Mouse (Mus musculus) brown adipose tissue, adult 24 weeks (tissue): ENCODE measurements around the gene Tbcc. TPM values are rescaled to one million over a fixed set of nuclear protein-coding genes. Genes with fewer than 3 reads are reported as not detected.
A peak's percentile ranks its signal among the peaks of the same experiment; 100 is the strongest.
"Not testable (repeated sequence)": the region's sequence is repeated elsewhere in the genome, so short reads cannot be mapped to it uniquely, and the experiment has no call there.

Source experiments
- H3K27ac ChIP-seq: fragments of 200-500 bp; replicated peaks from 2 replicates; pipeline ENCODE4 v1.5.1; 2012; ENCODE audit warnings: low read depth, mild to moderate bottlenecking, low read length
- H3K4me1 ChIP-seq: fragments of 200-500 bp; 2 replicates; pipeline ENCODE4 v1.6.1; 2012; ENCODE audit warnings: low read length, mixed read lengths; ENCODE audit not compliant: control insufficient read depth, insufficient read depth, insufficient read length
- H3K4me3 ChIP-seq: fragments of 200-500 bp; 2 replicates; pipeline ENCODE4 v1.5.1; 2012; ENCODE audit warnings: low read depth, mild to moderate bottlenecking, low read length, moderate library complexity; ENCODE audit not compliant: insufficient read depth
- polyA plus RNA-seq: library from polyadenylated mRNA; stranded (reverse); fragments of >200 nt; gene quantifications from 2 replicates; pipeline ENCODE4 v1.2.4, GENCODE M21; 2012; ENCODE audit not compliant: missing spikeins, insufficient read depth, insufficient read length

Tbcc gene
- 10.1 TPM in 2 replicates for polyA plus RNA-seq

- Histone ChIP-seq H3K4me1 (peaks cover 11% of the 10 kb centered on the region), H3K27ac (peak within 1 kb of the TSS; percentile 88), H3K4me3 (peak within 1 kb of the TSS; percentile 75)
These were observed at the start of gene Tbcc for GRCm38 (mm10) chr17:46890116-46890815. Gene Tbcc, plus strand, starts transcription at chr17:46890684.

- H3K4me1 ChIP-seq = no peaks in the 10 kb centered on the region
- H3K27ac ChIP-seq = no peak overlapping the region
- H3K4me3 ChIP-seq = no peak overlapping the region
These were observed 47.5 kb upstream of the Tbcc start for GRCm38 (mm10) chr17:46843022-46843421.

- H3K27ac ChIP-seq = no peak overlapping the region
- no peaks in the 10 kb centered on the region for H3K4me1 ChIP-seq
- no peak overlapping the region for H3K4me3 ChIP-seq
These were observed 46.8 kb upstream of the Tbcc start for GRCm38 (mm10) chr17:46843716-46844115.

- no peaks in the 10 kb centered on the region for H3K4me1 ChIP-seq
- no peak overlapping the region for H3K27ac ChIP-seq
- no peak overlapping the region for H3K4me3 ChIP-seq
These were observed 45.7 kb upstream of the Tbcc start for GRCm38 (mm10) chr17:46844811-46845210.

GRCm38 (mm10) chr17:46845262-46845661 lies 45.2 kb upstream of the Tbcc start:
- H3K4me1 ChIP-seq = no peaks in the 10 kb centered on the region
- H3K4me3 ChIP-seq = no peak overlapping the region
- no peak overlapping the region for H3K27ac ChIP-seq

GRCm38 (mm10) chr17:46846573-46846972 lies 43.9 kb upstream of the Tbcc start:
- H3K4me1 ChIP-seq, H3K4me3 ChIP-seq, H3K27ac ChIP-seq: not testable (repeated sequence)

- Histone ChIP-seq H3K4me1 (no peaks in the 10 kb centered on the region), H3K4me3 (no peak overlapping the region), H3K27ac (no peak overlapping the region)
These were observed 43.3 kb upstream of the Tbcc start for GRCm38 (mm10) chr17:46847206-46847605.

- Histone ChIP-seq H3K4me1 (peaks cover 18% of the 10 kb centered on the region), H3K4me3 (no peak overlapping the region), H3K27ac (no peak overlapping the region)
These were observed 37.8 kb upstream of the Tbcc start for GRCm38 (mm10) chr17:46852725-46853124.

- Histone ChIP-seq H3K27ac (peak overlapping the region; percentile 24; the same call in 1 of the 2 replicates), H3K4me1 (peaks cover 18% of the 10 kb centered on the region), H3K4me3 (no peak overlapping the region)
These were observed 37.2 kb upstream of the Tbcc start for GRCm38 (mm10) chr17:46853281-46853680.

GRCm38 (mm10) chr17:46854096-46854495 lies 36.4 kb upstream of the Tbcc start:
- H3K27ac ChIP-seq = peak overlapping the region; percentile 69; the same call in 1 of the 2 replicates
- H3K4me1 ChIP-seq = peaks cover 18% of the 10 kb centered on the region
- no peak overlapping the region for H3K4me3 ChIP-seq

- Histone ChIP-seq H3K4me1 (peaks cover 18% of the 10 kb centered on the region), H3K4me3 (peak overlapping the region; percentile 27), H3K27ac (peak overlapping the region; percentile 69)
These were observed 35.8 kb upstream of the Tbcc start for GRCm38 (mm10) chr17:46854640-46855110.

GRCm38 (mm10) chr17:46855328-46856106 lies 35.0 kb upstream of the Tbcc start:
- Histone ChIP-seq H3K27ac (peak overlapping the region; percentile 97), H3K4me3 (peak overlapping the region; percentile 98), H3K4me1 (peaks cover 18% of the 10 kb centered on the region)

- peak overlapping the region; percentile 97 for H3K27ac ChIP-seq
- H3K4me3 ChIP-seq = peak overlapping the region; percentile 98
- peaks cover 18% of the 10 kb centered on the region for H3K4me1 ChIP-seq
These were observed 34.4 kb upstream of the Tbcc start for GRCm38 (mm10) chr17:46856107-46856388.

- peaks cover 18% of the 10 kb centered on the region for H3K4me1 ChIP-seq
- peak overlapping the region; percentile 97 for H3K27ac ChIP-seq
- peak overlapping the region; percentile 98 for H3K4me3 ChIP-seq
These were observed 33.8 kb upstream of the Tbcc start for GRCm38 (mm10) chr17:46856471-46857360.

GRCm38 (mm10) chr17:46857361-46857902 lies 33.1 kb upstream of the Tbcc start:
- Histone ChIP-seq H3K27ac (peak overlapping the region; percentile 97), H3K4me3 (peak overlapping the region; percentile 98), H3K4me1 (peaks cover 18% of the 10 kb centered on the region)
